Mouse (Mus musculus) E14TG2a.4 (cell line): ENCODE results near the gene Fpr3.

Experiments used
- CTCF ChIP-seq: conservative IDR thresholded peaks from 2 replicates; pipeline ENCODE4 v1.5.1; 2014; ENCODE audit warnings: low read length
- NANOG ChIP-seq: IDR thresholded peaks from 2 replicates; pipeline ENCODE4 v1.6.1; 2014; ENCODE audit warnings: borderline replicate concordance, low read length, mixed read lengths
- POU5F1 ChIP-seq: IDR thresholded peaks from 2 replicates; pipeline ENCODE4 v1.6.1; 2014; ENCODE audit warnings: low read length, borderline replicate concordance

- TF ChIP-seq CTCF (no peak), NANOG (no peak), POU5F1 (no peak)
Observed at GRCm38 (mm10) chr17:17871697-17872096, 16.0 kb upstream of the Fpr3 start.
